Mouse (Mus musculus) embryonic fibroblast, embryonic 13.5 days (primary cell): Measurements from ENCODE around the gene Kif23.

Source experiments
- CTCF ChIP-seq: IDR thresholded peaks from 2 replicates; pipeline ENCODE4 v1.5.1; 2011; ENCODE audit warnings: mild to moderate bottlenecking, control low read depth, low read length, moderate library complexity, borderline replicate concordance; ENCODE audit not compliant: insufficient read depth
- POLR2A ChIP-seq: IDR thresholded peaks from 2 replicates; pipeline ENCODE4 v1.6.1; 2011; ENCODE audit warnings: low read depth, mild to moderate bottlenecking, control low read depth, low read length, moderate library complexity

DNA sequence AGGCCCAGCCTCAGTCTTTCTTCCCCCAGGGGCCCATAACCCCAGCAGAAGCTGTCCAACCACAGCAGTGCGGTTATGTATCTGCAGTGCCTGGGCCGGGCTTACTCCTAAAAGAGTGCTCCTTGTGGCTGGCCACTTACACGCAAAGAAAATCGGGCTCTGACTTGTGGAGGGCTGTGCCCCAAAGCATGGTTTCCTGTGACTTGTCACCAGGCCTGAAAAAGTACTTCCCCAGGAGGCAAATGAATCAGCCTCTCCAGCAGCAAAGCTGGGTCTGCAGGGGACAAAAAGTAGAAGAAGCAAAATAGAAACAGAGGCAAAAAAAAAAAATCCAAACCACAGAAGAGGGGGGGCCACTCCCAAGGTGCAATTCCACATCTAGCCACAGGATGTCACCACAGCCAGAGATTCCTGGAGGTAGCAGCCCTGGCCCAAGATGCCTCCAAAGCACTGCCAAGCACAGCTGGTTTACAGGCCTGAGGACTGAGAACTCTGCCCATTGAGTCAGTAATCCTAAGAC is 18.9 kb upstream of the Kif23 start:
- peak; percentile 68; the same call in 1 of the 2 replicates for TF ChIP-seq CTCF
- no peak for TF ChIP-seq POLR2A
